Mouse (Mus musculus) C2C12 (cell line): ENCODE measurements around the gene Rgs2. TPM values are rescaled to one million over a fixed set of nuclear protein-coding genes. Genes with fewer than 3 reads are reported as not detected.

ENCODE experiments used
- H3K27me3 ChIP-seq: one replicate; pipeline ENCODE4 v1.6.1; 2011; ENCODE audit not compliant: control insufficient read depth, insufficient read depth, insufficient read length
- H3K36me3 ChIP-seq: one replicate; pipeline ENCODE4 v1.6.1; 2011; ENCODE audit not compliant: control insufficient read depth, insufficient read depth
- H3K4me3 ChIP-seq: one replicate; pipeline ENCODE4 v1.5.1; 2011; ENCODE audit warnings: mild to moderate bottlenecking, control low read depth; ENCODE audit not compliant: poor library complexity, insufficient read depth, severe bottlenecking
- H3K79me2 ChIP-seq: one replicate; pipeline ENCODE4 v1.6.1; 2011; ENCODE audit not compliant: control insufficient read depth, insufficient read depth
- H3K79me3 ChIP-seq: one replicate; pipeline ENCODE4 v1.6.1; 2011; ENCODE audit warnings: low read depth, control low read depth
- H3ac ChIP-seq: one replicate; pipeline ENCODE3; 2011; ENCODE audit warnings: low read depth; ENCODE audit not compliant: control insufficient read depth, insufficient read length
- CEBPB ChIP-seq: IDR thresholded peaks from one replicate; pipeline ENCODE4 v1.6.1; 2011; ENCODE audit warnings: low read depth, mild to moderate bottlenecking, control low read depth, moderate library complexity
- CTCF ChIP-seq: IDR thresholded peaks from one replicate; pipeline ENCODE4 v1.5.1; 2011; ENCODE audit not compliant: control insufficient read depth, insufficient read depth, insufficient read length
- FOSL1 ChIP-seq: IDR thresholded peaks from one replicate; pipeline ENCODE4 v1.8.0; 2011; ENCODE audit warnings: mild to moderate bottlenecking, low read length; ENCODE audit not compliant: poor library complexity, insufficient read depth, severe bottlenecking
- MAX ChIP-seq: IDR thresholded peaks from one replicate; pipeline ENCODE4 v1.6.1; 2011; ENCODE audit warnings: mild to moderate bottlenecking, control low read depth
- MYOD1 ChIP-seq: IDR thresholded peaks from one replicate; pipeline ENCODE4 v1.6.1; 2011; ENCODE audit warnings: low read depth; ENCODE audit not compliant: control insufficient read depth, insufficient read length
- MYOG ChIP-seq: IDR thresholded peaks from one replicate; pipeline ENCODE4 v1.6.1; 2011; ENCODE audit not compliant: control insufficient read depth, insufficient read length; ENCODE audit errors: extremely low read depth
- USF1 ChIP-seq: IDR thresholded peaks from one replicate; pipeline ENCODE4 v1.6.1; 2011; ENCODE audit warnings: low read depth, mild to moderate bottlenecking, control low read depth, moderate library complexity
- polyA plus RNA-seq: library from polyadenylated mRNA; unstranded; fragments of >200 nt; fragmentation: generic; extraction: Trizol; gene quantifications from one replicate; pipeline ENCODE4 v1.2.1, GENCODE M21; 2012; ENCODE audit warnings: missing spikeins

The Rgs2 gene
- polyA plus RNA-seq, 1 experiment = 1.7 TPM

DNA sequence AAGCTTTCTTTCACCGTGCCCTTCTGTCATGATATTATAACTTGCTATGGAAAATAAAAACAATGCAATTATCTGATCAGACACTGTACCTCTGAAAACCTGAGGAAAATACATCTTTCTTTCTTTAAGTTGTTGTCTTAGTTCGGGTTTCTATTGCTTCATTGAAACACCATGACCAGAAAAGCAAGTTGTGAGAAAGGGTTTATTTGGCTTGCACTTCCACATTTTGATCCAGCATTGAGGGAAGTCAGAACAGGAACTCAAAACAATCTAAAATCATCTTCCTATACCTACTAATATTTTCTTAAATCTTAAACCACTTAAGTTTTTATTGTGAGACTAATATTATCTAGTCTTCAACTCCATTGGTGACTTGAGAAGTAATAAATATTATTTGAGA, 11.4 kb downstream of the Rgs2 start:
- H3K79me2 ChIP-seq = no peaks in the 10 kb centered on the region
- H3K4me3 ChIP-seq = no peak overlapping the region
- TF ChIP-seq FOSL1 (no peak), MAX (no peak), CTCF (no peak), CEBPB (no peak), MYOG (no peak), MYOD1 (no peak), USF1 (no peak)
- H3K36me3 ChIP-seq = no peaks in the 10 kb centered on the region
- H3K79me3 ChIP-seq = no peaks in the 10 kb centered on the region
- H3K27me3 ChIP-seq = no peaks in the 10 kb centered on the region
- no peak overlapping the region for H3ac ChIP-seq

DNA sequence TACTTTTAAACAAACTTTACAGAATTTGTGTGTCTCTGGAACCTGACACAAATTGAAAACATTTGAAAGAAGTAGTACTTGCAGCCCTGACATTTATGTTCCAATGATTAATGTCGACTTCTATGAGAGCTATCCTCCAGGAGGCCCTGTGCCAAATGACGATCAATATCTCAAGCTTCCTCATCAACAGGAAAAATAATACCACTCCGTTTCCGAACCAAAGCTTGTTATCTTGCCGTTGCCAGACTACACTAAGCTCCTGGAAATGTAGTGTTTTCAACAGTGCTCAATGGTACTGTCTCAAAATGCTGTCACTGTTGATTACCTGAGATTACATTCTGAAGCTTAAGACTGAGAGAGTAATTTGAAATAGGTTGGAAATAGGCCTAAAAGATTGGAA, 13.7 kb downstream of the Rgs2 start:
- no peaks in the 10 kb centered on the region for H3K36me3 ChIP-seq
- H3K79me3 ChIP-seq = no peaks in the 10 kb centered on the region
- H3ac ChIP-seq = no peak overlapping the region
- H3K4me3 ChIP-seq = no peak overlapping the region
- H3K27me3 ChIP-seq = no peaks in the 10 kb centered on the region
- TF ChIP-seq CTCF (no peak), CEBPB (no peak), USF1 (no peak), FOSL1 (no peak), MAX (no peak), MYOG (no peak), MYOD1 (no peak)
- H3K79me2 ChIP-seq = no peaks in the 10 kb centered on the region

DNA sequence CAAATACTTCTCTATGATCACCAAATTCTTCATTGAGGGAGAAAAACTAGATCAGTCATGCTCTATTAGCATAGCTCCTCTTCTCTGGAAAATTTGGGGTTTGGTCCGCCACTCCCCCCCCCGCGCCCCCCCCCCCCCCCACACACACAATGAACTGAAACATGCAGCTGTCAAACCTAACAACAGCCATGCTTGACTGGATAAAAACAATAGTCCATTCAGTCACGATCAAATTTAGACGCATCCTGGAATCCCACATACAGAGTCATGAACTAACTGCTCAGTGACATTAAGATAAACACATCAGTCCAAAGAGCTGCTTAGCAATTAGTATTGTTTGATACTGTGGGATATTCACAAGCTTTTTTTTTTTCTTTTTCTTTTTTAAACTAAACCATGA, 14.2 kb downstream of the Rgs2 start:
- no peaks in the 10 kb centered on the region for H3K27me3 ChIP-seq
- H3ac ChIP-seq = no peak overlapping the region
- H3K4me3 ChIP-seq = no peak overlapping the region
- H3K79me3 ChIP-seq = no peaks in the 10 kb centered on the region
- no peaks in the 10 kb centered on the region for H3K36me3 ChIP-seq
- no peaks in the 10 kb centered on the region for H3K79me2 ChIP-seq
- TF ChIP-seq USF1 (no peak), CEBPB (no peak), MYOG (no peak), CTCF (no peak), FOSL1 (no peak), MAX (no peak), MYOD1 (no peak)

DNA sequence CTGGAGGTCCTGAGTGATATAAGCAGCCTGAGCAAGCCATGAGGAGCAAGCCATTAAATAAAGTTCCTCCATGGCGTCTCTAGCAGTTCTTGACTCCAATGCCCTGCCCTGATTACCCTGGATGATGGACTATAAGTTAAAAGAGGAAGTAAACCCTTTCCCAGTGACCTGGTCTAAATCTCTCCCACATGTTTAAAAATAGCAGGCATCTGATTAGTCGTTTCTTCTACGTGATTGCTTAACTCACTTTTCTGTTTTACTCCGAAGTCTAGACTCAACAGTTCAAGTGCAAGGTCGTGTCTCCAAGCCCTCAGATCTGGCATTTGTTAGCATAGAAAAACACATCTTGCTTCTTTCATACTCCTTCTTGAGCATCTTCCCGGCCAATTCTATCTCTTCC, 15.2 kb downstream of the Rgs2 start:
- TF ChIP-seq CEBPB (no peak), MAX (no peak), MYOD1 (no peak), CTCF (no peak), FOSL1 (no peak), USF1 (no peak), MYOG (no peak)
- H3K4me3 ChIP-seq = no peak overlapping the region
- no peak overlapping the region for H3ac ChIP-seq
- no peaks in the 10 kb centered on the region for H3K79me2 ChIP-seq
- no peaks in the 10 kb centered on the region for H3K79me3 ChIP-seq
- H3K27me3 ChIP-seq = no peaks in the 10 kb centered on the region
- H3K36me3 ChIP-seq = no peaks in the 10 kb centered on the region

DNA sequence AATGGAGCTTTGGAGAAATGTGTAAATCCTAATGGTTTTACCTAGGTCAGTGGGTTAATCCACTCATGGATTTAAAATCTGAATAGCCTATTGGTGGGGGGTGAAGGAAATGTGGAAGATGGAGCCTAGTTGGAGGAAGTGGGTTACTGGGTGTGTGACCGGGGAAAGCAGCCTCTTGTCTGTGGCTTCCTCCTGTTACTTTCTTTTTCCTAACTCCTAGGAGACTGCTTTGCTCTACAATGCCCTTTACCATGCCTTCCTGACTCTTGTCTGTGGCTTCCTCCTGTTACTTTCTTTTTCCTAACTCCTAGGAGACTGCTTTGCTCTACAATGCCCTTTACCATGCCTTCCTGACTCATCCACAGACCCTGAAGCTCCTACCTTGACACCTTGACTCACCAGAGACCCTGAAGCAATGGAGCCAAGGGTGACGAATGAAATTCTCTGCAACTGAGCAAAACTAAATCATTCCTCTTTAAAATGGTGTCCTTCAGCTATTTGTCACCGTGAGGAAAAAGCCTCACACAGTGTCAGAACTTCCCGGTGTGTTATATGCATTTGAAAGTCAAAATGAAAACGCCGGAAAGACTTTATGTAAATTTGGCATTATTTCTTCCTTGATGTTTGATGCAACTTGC, 18.9 kb downstream of the Rgs2 start:
- Histone ChIP-seq H3ac (no peak overlapping the region), H3K4me3 (no peak overlapping the region), H3K79me2 (no peaks in the 10 kb centered on the region), H3K36me3 (no peaks in the 10 kb centered on the region), H3K27me3 (no peaks in the 10 kb centered on the region), H3K79me3 (no peaks in the 10 kb centered on the region)
- TF ChIP-seq MYOG (no peak), CEBPB (no peak), MYOD1 (no peak), USF1 (no peak), MAX (no peak), FOSL1 (no peak), CTCF (no peak)

DNA sequence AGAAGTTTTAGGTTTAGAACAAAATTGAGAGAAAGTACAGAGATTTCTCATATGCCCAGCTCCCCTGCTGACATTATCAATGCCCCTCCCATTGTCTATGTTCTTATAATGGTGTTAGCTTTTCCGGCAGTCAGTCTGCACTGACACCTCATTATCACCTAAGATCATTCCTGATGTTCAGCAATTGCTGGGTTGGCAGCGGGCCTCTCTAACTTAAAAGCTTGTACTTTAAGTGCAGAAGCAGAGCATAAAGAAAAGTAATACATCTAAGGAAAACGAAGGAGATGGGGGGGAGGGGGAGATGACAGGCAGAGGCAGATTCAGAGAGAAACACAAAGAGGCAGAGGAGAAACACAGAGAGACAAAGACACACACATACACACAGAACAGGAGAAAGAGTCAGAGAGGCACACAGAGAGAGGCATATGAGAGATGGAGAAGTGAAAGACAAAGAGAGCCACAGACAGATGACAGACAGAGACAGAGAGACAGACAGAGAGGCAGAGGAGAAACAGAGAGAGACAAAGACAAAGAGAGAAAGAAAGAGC, 21.1 kb downstream of the Rgs2 start:
- no peaks in the 10 kb centered on the region for H3K79me2 ChIP-seq
- no peaks in the 10 kb centered on the region for H3K27me3 ChIP-seq
- no peaks in the 10 kb centered on the region for H3K79me3 ChIP-seq
- H3K36me3 ChIP-seq = no peaks in the 10 kb centered on the region
- no peak overlapping the region for H3ac ChIP-seq
- no peak for TF ChIP-seq MAX
- no peak for TF ChIP-seq CTCF
- no peak for TF ChIP-seq MYOD1
- TF ChIP-seq CEBPB = no peak
- no peak for TF ChIP-seq USF1
- no peak for TF ChIP-seq FOSL1
- no peak for TF ChIP-seq MYOG
- H3K4me3 ChIP-seq = no peak overlapping the region
